ENCODE assay signal across 28 mouse cellular contexts in the genomic region with DNA sequence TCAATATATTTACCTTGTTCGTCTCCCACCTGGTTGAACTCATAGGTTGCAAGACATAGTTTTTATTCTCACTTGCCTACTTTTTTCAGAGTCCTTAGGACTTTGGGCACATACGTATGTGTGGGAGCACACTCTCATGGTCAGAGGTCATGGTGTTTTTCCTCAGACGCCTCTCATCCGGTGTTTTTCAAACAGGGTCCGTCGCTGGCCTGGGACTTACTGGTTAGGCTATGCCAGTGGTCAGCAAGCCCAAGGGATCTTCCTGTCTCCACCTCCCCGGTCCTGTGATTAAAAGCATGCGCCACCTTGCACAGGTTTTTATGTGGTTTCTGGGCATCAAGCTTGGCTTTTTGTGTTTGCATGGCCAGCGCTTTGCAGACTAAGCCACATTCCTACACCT.
"Had no signal": no experiment of that assay in that cellular context is flagged by ENCODE, and none has a peak within 500 bp of the region (broad histone marks: within the 10 kb centered on the region; RNA-seq: fewer than 3 reads in every experiment).

No protein-coding gene starts in this region.

- H3K27ac ChIP-seq: embryonic facial prominence, embryonic 10.5 days; embryonic facial prominence, embryonic 12.5 days; embryonic facial prominence, embryonic 13.5 days; embryonic facial prominence, embryonic 15.5 days; forebrain, embryonic 10.5 days; forebrain, embryonic 12.5 days; forebrain, embryonic 13.5 days; forebrain, embryonic 15.5 days; gastrocnemius, adult 2 months; heart, adult 2 months had no signal

- H3K4me2 ChIP-seq: embryonic facial prominence, embryonic 12.5 days; embryonic facial prominence, embryonic 13.5 days; embryonic facial prominence, embryonic 15.5 days; forebrain, embryonic 12.5 days; forebrain, embryonic 13.5 days; forebrain, embryonic 15.5 days had no signal

- H3K9ac ChIP-seq: embryonic facial prominence, embryonic 12.5 days; embryonic facial prominence, embryonic 13.5 days; embryonic facial prominence, embryonic 15.5 days; forebrain, embryonic 12.5 days; forebrain, embryonic 13.5 days; forebrain, embryonic 15.5 days; forebrain, postnatal 0 days had no signal

- H3K27me3 ChIP-seq: embryonic facial prominence, embryonic 12.5 days; embryonic facial prominence, embryonic 13.5 days; embryonic facial prominence, embryonic 15.5 days; forebrain, embryonic 12.5 days; forebrain, embryonic 13.5 days; forebrain, embryonic 15.5 days had no signal

- ATAC-seq: forebrain, embryonic 13.5 days; forebrain, embryonic 14.5 days; forebrain, embryonic 15.5 days; forebrain, embryonic 16.5 days; forebrain, postnatal 0 days had no signal

- H3K36me3 ChIP-seq: embryonic facial prominence, embryonic 10.5 days; embryonic facial prominence, embryonic 12.5 days; embryonic facial prominence, embryonic 13.5 days; embryonic facial prominence, embryonic 15.5 days; forebrain, embryonic 10.5 days; forebrain, embryonic 12.5 days; forebrain, embryonic 15.5 days had no signal

- DNase-seq: cerebellum, adult 2 months; cerebellum, adult 8-10 months; cerebellum, adult 9-10 months; cerebellum, adult 9-11 months; cerebellum, postnatal 10 days; cerebellum, postnatal 14 days; cerebellum, postnatal 25 days; cerebellum, postnatal 36 days; embryo, embryonic 11 days; forebrain, postnatal 0 days; gastrocnemius, adult 2 months; gastrocnemius, postnatal 10 days; gastrocnemius, postnatal 14 days; gastrocnemius, postnatal 25 days; gastrocnemius, postnatal 36 days; heart, adult 18-20 months; heart, adult 2 months had no signal

- H3K4me1 ChIP-seq: embryonic facial prominence, embryonic 12.5 days; forebrain, embryonic 10.5 days; forebrain, embryonic 12.5 days had no signal

- H3K4me3 ChIP-seq: embryonic facial prominence, embryonic 10.5 days; embryonic facial prominence, embryonic 12.5 days; embryonic facial prominence, embryonic 13.5 days; embryonic facial prominence, embryonic 15.5 days; erythroblast, embryonic 14.5 days; forebrain, embryonic 10.5 days; forebrain, embryonic 12.5 days; forebrain, embryonic 13.5 days; forebrain, embryonic 15.5 days; gastrocnemius, adult 2 months; heart, adult 2 months had no signal

- H3K9me3 ChIP-seq: embryonic facial prominence, embryonic 10.5 days; embryonic facial prominence, embryonic 12.5 days; embryonic facial prominence, embryonic 13.5 days; embryonic facial prominence, embryonic 15.5 days; forebrain, embryonic 10.5 days; forebrain, embryonic 12.5 days; forebrain, embryonic 13.5 days; forebrain, embryonic 15.5 days had no signal
